1 mouse cellular context compared by ENCODE assay signal in genomic region chr19:45363384-45363926, GRCm38 (mm10).
TF ChIP-seq lines count a peak whose summit lies in the region.

Btrc (plus strand) TSS chr19:45363734.

TF ChIP-seq in CH12.LX, 34 proteins besides CTCF, POLR2A, EP300 and RAD21 (continued from another document):
- no peak for TF ChIP-seq JUND (conservative IDR thresholded peaks at IDR 0.05; ENCODE audit: low read depth, low read length)
- peak; percentile 91 for TF ChIP-seq ZMIZ1 (IDR thresholded peaks at IDR 0.05; ENCODE audit: low read depth, low read length)
